Mouse (Mus musculus): ENCODE data around the gene 1700123L14Rik. TPM values are rescaled to one million over a fixed set of nuclear protein-coding genes. Genes with fewer than 3 reads are reported as not detected.
"Not testable (repeated sequence)": the region's sequence is repeated elsewhere in the genome, so short reads cannot be mapped to it uniquely, and the experiment has no call there.

The 1700123L14Rik gene
- polyA plus RNA-seq (2015; fragmentation: Nextera tagmentation; extraction: Ambion mirVana): 0.12 TPM in 1 of 2 replicates, not detected in the other

DNA sequence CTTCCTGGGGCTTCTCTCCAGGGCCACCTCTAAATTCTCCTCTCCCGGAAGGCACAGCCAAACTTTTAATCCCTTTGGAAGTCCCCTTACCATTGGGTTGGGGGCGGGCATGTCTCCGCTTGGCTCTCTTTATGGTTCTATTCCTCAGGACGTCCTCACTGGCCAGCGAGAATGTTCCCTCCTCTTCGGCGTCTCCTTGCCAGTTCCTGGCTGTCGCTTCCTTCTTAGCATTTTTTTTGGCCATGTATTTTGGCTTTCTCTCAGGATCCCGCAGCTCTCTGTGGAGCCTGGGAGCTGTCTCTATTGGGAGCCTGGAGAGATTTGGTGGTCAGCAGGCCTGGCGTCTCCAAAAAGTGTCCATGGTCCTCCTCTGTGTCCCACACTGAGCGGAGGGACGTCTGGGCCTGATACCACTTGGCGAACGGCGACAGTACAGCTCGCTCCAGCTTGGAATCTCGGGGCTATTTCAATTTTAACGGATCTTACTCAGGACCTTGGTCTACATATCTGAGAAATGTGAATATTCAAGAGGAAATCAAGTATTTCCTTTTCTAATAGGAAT, at the start of gene 1700123L14Rik:
TSS of gene 1700123L14Rik (minus strand) at position 426 of the 562 bp plus-strand sequence.
- Histone ChIP-seq H3K9me3 (no peaks in the 10 kb centered on the region), H3K4me2 (no peak within 1 kb of the TSS), H3K4me3 (no peak within 1 kb of the TSS), H3K27ac (no peak within 1 kb of the TSS), H3K9ac (no peak within 1 kb of the TSS), H3K36me3 (no peaks in the 10 kb centered on the region), H3K27me3 (no peaks in the 10 kb centered on the region), H3K4me1 (replicated peaks) (no peaks in the 10 kb centered on the region)
- no peak for ATAC-seq (ENCODE audit: low FRiP score)
- 88% methylated on average over 18 of the region's 18 CpGs for WGBS

DNA sequence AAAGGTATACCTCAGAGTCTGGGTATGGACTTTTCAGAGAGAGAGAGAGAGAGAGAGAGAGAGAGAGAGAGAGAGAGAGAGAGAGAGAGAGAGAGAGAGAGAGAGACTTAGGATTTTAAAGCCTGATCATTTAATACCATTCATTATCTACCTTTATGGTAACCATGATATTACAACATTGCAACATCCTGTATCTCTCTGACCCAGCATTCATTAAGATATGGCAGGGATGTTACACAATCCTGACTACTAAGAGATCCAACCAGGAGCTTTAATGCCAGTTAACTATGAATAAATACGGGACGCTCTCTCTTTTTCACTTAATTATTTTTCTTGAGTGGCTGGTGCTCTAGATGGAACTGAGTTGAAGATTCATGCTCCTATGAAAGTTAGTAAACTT, 39.4 kb upstream of the 1700123L14Rik start:
- H3K4me1 ChIP-seq (replicated peaks): no peaks in the 10 kb centered on the region
- no peaks in the 10 kb centered on the region for H3K27me3 ChIP-seq
- 98% methylated on average over 2 of the region's 2 CpGs for WGBS
- H3K9me3 ChIP-seq: no peaks in the 10 kb centered on the region
- no peak overlapping the region for H3K4me2 ChIP-seq
- no peak overlapping the region for H3K27ac ChIP-seq
- no peaks in the 10 kb centered on the region for H3K36me3 ChIP-seq
- no peak for ATAC-seq (ENCODE audit: low FRiP score)
- no peak overlapping the region for H3K4me3 ChIP-seq
- no peak overlapping the region for H3K9ac ChIP-seq

DNA sequence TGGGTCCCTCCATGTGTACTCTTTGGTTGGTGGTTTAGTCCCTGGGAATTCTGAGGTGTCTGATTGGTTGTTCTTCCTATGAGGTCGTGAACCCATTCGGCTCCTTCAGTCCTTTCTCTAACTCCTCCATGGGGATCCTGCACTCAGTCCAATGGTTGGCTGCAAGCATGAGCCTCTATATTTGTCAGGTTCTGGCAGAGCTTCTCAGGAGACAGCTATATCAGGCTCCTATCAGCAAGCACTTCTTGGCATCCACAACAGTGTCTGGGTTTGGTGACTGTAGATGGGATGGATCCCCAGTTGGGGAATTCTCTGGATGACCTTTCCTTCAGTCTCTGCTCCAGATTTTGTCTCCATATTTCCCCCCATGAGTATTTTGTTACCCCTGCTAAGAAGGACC, 32.9 kb upstream of the 1700123L14Rik start:
- H3K9ac ChIP-seq; H3K9me3 ChIP-seq; H3K36me3 ChIP-seq; H3K4me1 ChIP-seq (replicated peaks); H3K27ac ChIP-seq; ATAC-seq (ENCODE audit: low FRiP score); H3K4me2 ChIP-seq; H3K27me3 ChIP-seq; H3K4me3 ChIP-seq: not testable (repeated sequence)
- WGBS: 92% methylated on average over 2 of the region's 2 CpGs

DNA sequence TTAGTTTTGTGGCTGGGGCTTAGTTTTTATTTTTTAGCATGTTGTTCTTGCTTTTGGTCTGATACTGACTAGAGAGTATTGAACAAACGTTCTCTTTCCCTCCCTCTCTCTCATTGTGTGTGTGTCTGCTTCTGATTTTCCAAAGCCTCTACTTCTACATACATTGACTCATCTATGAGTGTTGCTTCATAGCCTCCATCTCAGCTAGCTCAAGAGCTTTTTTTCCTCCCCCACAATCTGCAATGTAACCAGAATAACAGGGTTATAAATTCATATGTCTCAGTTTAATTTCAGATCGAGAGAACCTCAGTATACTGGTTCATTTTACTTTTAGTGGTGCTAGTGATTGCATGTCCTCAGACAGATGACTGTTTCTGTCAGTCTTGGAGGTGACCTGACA, 20.5 kb upstream of the 1700123L14Rik start:
- H3K4me2 ChIP-seq: no peak overlapping the region
- no peak overlapping the region for H3K9ac ChIP-seq
- peaks cover 5% of the 10 kb centered on the region; the same call in 1 of the 2 replicates for H3K4me1 ChIP-seq (replicated peaks)
- H3K27me3 ChIP-seq: no peaks in the 10 kb centered on the region
- no peak for ATAC-seq (ENCODE audit: low FRiP score)
- H3K9me3 ChIP-seq: no peaks in the 10 kb centered on the region
- WGBS: 85% methylated on average over 2 of the region's 2 CpGs
- H3K27ac ChIP-seq: no peak overlapping the region
- no peaks in the 10 kb centered on the region for H3K36me3 ChIP-seq
- H3K4me3 ChIP-seq: no peak overlapping the region

DNA sequence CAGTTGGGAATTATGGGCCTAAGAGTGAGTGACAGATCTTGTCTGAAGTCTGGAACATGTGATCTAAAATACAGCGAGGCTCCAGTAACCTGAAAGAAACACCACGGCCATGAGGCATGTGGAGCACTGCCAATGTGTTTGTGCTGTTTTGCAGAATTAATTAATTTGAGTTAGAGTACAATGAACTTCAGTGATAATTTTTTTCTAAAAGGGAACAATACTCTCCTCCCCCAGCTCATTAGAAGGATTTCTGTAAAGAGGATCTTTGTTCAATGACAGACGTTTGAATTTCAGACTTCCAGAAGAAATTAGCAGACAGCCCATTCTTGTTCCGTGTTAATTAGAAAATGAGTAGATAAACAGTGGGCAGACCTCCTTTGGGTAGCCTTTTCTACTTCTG, 17.3 kb upstream of the 1700123L14Rik start:
- Histone ChIP-seq H3K4me3 (no peak overlapping the region), H3K36me3 (no peaks in the 10 kb centered on the region), H3K4me1 (replicated peaks) (peaks cover 5% of the 10 kb centered on the region; the same call in 1 of the 2 replicates), H3K9ac (no peak overlapping the region), H3K27me3 (no peaks in the 10 kb centered on the region), H3K4me2 (no peak overlapping the region), H3K27ac (no peak overlapping the region), H3K9me3 (no peaks in the 10 kb centered on the region)
- WGBS: 47% methylated on average over 4 of the region's 4 CpGs
- no peak for ATAC-seq (ENCODE audit: low FRiP score)

GRCm38 (mm10) chr6:96178530-96178929, 12.5 kb upstream of the 1700123L14Rik start:
- no peak for ATAC-seq (ENCODE audit: low FRiP score)
- H3K9me3 ChIP-seq: no peaks in the 10 kb centered on the region
- no peaks in the 10 kb centered on the region for H3K27me3 ChIP-seq
- no peak overlapping the region for H3K27ac ChIP-seq
- H3K4me1 ChIP-seq (replicated peaks): peaks cover 3% of the 10 kb centered on the region; the same call in 1 of the 2 replicates
- H3K9ac ChIP-seq: no peak overlapping the region
- no peak overlapping the region for H3K4me2 ChIP-seq
- no peaks in the 10 kb centered on the region for H3K36me3 ChIP-seq
- H3K4me3 ChIP-seq: no peak overlapping the region

DNA sequence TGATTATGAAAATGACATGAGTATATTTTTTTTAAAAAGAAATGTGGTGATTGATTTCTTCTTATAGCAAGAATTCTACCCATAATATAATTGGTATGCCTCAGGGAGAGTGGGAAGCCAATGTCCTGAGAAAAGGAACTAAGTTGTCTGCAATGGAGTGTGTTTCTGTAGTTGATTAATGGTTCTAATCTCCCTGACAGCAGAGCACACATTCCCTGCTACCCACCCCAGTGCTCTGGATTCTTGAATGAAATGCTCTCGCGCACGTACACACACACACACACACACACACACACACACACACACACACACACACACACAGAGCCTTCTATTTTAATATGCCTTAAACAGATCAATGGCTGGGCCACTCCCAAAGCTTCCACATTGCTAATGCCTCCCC, 7.6 kb upstream of the 1700123L14Rik start:
- H3K9ac ChIP-seq: no peak overlapping the region
- ATAC-seq (ENCODE audit: low FRiP score): no peak
- WGBS: 81% methylated on average over 3 of the region's 3 CpGs

DNA sequence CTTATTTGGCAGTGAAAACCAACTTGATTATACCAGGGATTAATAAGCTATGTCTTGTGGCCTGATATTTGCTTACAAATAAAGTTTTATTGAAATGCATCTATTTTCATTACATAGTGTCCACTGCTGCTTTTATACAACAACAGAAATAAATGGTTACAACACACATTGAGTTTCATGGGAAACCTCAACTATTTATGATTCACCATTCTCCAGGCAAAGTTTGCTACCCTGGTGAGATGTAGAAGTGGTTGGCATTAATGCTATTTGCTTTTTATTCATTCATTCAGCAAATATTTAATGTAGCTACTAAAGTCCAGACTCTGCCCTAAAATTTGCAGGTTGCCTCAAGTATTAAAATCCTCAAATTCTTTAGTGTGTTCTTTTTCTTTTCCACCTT, 988 bp upstream of the 1700123L14Rik start:
- no peak for ATAC-seq (ENCODE audit: low FRiP score)
- H3K4me2 ChIP-seq: no peak overlapping the region
- H3K27me3 ChIP-seq: no peaks in the 10 kb centered on the region

More for the DNA sequence above, 7.6 kb upstream of the 1700123L14Rik start:
- no peaks in the 10 kb centered on the region for H3K9me3 ChIP-seq
- H3K4me2 ChIP-seq: no peak overlapping the region
- no peaks in the 10 kb centered on the region for H3K4me1 ChIP-seq (replicated peaks)
- no peaks in the 10 kb centered on the region for H3K27me3 ChIP-seq
- no peak overlapping the region for H3K4me3 ChIP-seq
- no peaks in the 10 kb centered on the region for H3K36me3 ChIP-seq
- no peak overlapping the region for H3K27ac ChIP-seq

GRCm38 (mm10) chr6:96165403-96165802, 640 bp downstream of the 1700123L14Rik start:
- ATAC-seq (ENCODE audit: low FRiP score): no peak
- Histone ChIP-seq H3K36me3 (no peaks in the 10 kb centered on the region), H3K9ac (no peak overlapping the region), H3K4me1 (replicated peaks) (no peaks in the 10 kb centered on the region), H3K27me3 (no peaks in the 10 kb centered on the region), H3K4me2 (no peak overlapping the region), H3K27ac (no peak overlapping the region), H3K4me3 (no peak overlapping the region), H3K9me3 (no peaks in the 10 kb centered on the region)
- WGBS: 91% methylated on average over 13 of the region's 13 CpGs

More for the DNA sequence above, 988 bp upstream of the 1700123L14Rik start:
- H3K4me1 ChIP-seq (replicated peaks): no peaks in the 10 kb centered on the region
- no peak overlapping the region for H3K27ac ChIP-seq
- H3K9ac ChIP-seq: no peak overlapping the region
- H3K9me3 ChIP-seq: no peaks in the 10 kb centered on the region
- no peaks in the 10 kb centered on the region for H3K36me3 ChIP-seq
- H3K4me3 ChIP-seq: no peak overlapping the region

DNA sequence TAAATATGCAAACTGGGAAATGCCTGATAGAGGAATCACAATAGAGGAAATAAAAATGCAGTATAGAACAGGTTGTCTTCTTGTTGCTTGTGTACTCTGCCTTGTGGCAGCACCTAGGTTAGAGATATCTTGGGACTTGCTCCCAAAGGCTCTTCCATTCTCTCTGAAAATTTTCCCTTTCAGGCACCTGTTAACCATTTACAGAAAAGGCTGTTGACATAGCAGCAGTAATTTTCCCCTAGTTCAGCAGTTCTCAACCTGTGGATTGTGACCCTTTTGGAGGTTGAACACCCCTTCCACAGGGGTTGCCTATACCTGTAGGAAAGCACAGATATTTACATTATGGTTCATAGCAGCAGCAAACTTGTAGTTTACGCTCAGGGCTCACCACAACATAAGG, 22.7 kb downstream of the 1700123L14Rik start:
- Histone ChIP-seq H3K36me3 (no peaks in the 10 kb centered on the region), H3K9me3 (no peaks in the 10 kb centered on the region), H3K4me3 (no peak overlapping the region), H3K4me1 (replicated peaks) (no peaks in the 10 kb centered on the region), H3K27ac (no peak overlapping the region), H3K4me2 (no peak overlapping the region), H3K27me3 (no peaks in the 10 kb centered on the region), H3K9ac (no peak overlapping the region)
- ATAC-seq (ENCODE audit: low FRiP score): no peak
- WGBS: 89% methylated on average over 1 of the region's 1 CpGs

DNA sequence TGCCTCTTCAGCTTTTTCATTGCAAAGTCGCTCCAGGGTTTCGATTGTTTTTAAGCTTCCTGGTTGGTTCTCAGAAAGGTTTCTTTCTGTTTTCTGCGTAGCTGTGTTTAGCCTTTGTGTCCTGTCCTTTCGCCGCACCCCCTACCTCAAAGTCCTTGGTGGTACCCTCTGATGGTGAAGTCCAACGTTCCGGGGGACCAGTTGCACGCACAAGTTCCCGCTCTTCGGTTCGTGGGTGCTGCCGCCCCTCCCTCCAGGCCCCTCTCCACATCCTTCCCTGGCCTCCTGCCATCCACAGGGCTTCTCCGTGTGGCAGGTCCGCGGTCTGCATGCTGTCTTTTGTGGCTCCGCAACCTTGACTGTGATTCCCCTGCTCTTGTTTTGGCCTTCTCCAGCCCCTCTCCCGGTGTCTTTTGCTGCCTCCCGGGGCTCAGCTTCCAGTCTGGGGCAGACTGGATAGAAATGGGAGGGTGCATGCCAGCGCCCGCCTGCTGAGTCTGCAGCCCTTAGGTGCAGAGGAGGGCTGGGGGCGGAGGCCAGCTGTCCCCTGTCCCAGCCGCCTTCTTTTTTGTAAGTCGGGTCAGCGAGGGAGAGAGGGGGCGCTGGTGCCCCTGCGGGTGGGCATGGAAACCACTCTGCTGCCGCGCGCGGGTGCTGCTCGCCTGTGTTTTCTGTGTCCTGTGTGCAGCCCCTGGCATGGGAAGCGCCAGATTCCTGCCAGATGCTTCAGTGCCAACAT, 49.3 kb downstream of the 1700123L14Rik start:
- ATAC-seq (ENCODE audit: low FRiP score): peak; percentile 75
- Histone ChIP-seq H3K4me2 (peak overlapping the region; percentile 95), H3K27me3 (no peaks in the 10 kb centered on the region), H3K27ac (peak overlapping the region; percentile 72), H3K9me3 (no peaks in the 10 kb centered on the region), H3K4me1 (replicated peaks) (peaks cover 45% of the 10 kb centered on the region), H3K9ac (peak overlapping the region; percentile 82), H3K36me3 (no peaks in the 10 kb centered on the region), H3K4me3 (peak overlapping the region; percentile 61)
- WGBS: under 1% methylated on average over 32 of the region's 32 CpGs

DNA sequence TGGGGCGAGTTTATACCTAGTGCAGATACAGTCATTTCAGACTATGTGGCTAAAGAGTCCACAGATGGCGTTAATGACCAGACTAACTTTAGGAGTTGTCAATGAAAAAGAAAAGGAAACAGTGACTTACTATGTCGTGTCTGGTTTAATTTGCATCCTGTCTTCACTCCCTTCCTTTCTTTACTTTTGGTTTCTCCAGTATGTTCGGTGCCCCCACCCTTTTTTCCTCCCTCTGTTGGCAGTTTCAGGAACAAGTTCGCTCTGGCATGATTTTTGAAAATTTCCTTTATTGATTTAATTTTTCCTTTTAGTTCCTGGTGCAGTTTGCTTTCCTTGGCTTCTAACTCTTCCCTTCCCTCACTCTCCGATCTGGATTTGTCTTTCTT, 49.9 kb downstream of the 1700123L14Rik start:
- Histone ChIP-seq H3K4me3 (peak overlapping the region; percentile 61), H3K9ac (peak overlapping the region; percentile 82), H3K4me1 (replicated peaks) (peaks cover 45% of the 10 kb centered on the region), H3K27ac (peak overlapping the region; percentile 72; the same call in 1 of the 2 replicates), H3K9me3 (no peaks in the 10 kb centered on the region), H3K4me2 (peak overlapping the region; percentile 95), H3K27me3 (no peaks in the 10 kb centered on the region), H3K36me3 (no peaks in the 10 kb centered on the region)
- WGBS: 12% methylated on average over 6 of the region's 6 CpGs
- no peak for ATAC-seq (ENCODE audit: low FRiP score)
